Mouse (Mus musculus) lung, postnatal 0 days (tissue): ENCODE measurements at regions not wholly inside any gene's neighbourhood (a gene's known extent, or its start where the extent isn't known, plus 50 kb on each side); places are given as distances from the start of the nearest gene placed in this dataset.

Experiments used
- CTCF ChIP-seq: IDR thresholded peaks from 2 replicates; pipeline ENCODE4 v1.5.1; 2016; ENCODE audit warnings: antibody characterized with exemption, mild to moderate bottlenecking
- EP300 ChIP-seq: IDR thresholded peaks from 2 replicates; pipeline ENCODE4 v1.6.1; 2016; ENCODE audit warnings: antibody characterized with exemption, mild to moderate bottlenecking, control low read depth

DNA sequence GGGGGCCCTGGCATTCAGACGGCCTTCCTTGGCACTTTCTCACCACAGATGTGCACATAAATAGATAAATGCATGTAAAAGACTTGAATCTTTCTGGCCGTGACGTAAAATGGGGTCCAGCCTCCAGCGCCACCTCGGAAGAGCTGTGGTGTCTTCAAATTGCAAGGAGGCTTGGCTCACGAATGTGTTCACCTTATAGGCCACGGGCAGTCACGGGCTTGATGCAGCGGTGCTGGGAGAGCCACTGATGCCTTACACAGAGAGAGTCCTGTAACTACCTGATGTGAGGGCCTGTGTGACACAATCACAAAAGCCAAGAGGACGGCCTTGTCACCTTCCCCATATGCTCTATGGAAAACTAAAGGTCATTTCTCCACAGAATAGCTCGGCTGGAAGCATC lies 102.4 kb downstream of the Fam114a2 start:
- TF ChIP-seq CTCF (no peak), EP300 (no peak)
